Mouse (Mus musculus) cerebral cortex, adult 2 months (tissue): Measurements from ENCODE around the gene Pcp4l1.

Source experiments
- WGBS: fragments of 180-500 bp; shearing (Covaris S2); methylation state at CpG from one replicate; pipeline ENCODE4 v1.1.7; 2018; 5-methylcytosine and 5-hydroxymethylcytosine counted together

Gene Pcp4l1

DNA sequence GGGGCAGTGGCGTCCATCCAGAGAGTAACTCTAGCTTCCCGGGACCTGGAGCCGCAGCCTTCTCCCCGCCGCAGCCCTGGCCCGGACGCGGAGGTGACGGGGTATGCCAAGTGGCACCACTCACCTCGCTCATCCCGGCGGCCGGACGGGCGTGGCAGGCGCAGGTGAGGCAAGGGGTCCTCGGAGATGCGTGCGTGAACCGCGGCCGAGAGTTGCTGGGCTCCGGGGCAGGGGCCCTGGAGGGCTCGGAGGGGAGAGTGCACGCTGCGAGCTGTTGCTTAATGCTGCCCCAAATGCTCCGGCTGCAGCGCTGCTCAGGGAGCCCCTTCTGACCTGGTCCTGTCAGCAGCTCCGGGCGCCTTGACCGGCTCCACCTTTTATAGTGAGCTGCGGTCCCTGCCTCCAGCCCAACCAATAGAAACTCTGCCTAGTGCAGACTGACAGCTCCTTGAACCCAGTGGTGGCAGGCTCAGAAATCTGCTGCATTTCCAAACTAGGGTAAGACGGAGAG is at the start of gene Pcp4l1:
Gene Pcp4l1 (minus strand): TSS at position 382 of the 511 bp plus-strand sequence.
- WGBS, result under 1% methylated on average over 33 of the region's 33 CpGs

DNA sequence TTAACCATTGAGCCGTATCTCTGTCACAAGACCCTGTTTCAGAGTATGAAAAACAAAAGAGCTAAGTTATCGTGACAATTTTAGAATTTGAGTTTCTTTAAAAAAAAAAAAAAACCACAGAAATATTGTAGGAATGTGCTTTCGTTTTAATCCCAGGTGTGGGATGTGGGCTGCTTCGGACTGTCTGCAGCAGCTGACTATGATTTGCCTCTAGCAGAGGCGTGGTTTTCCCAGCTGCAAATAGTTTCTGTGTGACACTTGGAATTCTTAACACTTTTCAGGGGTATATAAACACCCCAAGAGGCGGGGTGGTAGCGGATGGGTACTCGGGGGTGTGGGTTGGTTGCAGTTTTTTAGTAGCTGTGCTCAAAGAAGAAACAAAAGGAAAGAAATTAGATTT is 49.3 kb upstream of the Pcp4l1 start:
- 63% methylated on average over 8 of the region's 8 CpGs for WGBS

DNA sequence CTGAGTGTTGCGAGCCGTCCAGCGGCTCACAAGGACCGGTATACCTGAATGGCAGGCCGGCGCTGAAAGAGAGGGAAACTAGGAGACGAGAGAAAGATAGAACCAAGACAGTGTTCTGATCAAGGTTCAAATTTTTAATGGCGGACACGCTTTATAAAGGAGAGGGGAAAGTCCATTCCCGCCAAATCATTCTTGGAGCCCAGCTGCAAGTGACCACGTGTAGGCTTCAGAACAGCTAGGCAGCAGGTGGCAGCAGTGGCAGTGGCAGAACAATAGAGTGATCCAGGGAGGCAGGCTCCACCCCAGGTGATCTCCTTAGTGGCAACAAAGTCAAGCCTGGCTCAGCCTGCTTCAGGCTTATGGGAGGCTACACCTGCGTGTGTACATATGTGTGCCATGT is 45.9 kb upstream of the Pcp4l1 start:
- 82% methylated on average over 12 of the region's 12 CpGs for WGBS

DNA sequence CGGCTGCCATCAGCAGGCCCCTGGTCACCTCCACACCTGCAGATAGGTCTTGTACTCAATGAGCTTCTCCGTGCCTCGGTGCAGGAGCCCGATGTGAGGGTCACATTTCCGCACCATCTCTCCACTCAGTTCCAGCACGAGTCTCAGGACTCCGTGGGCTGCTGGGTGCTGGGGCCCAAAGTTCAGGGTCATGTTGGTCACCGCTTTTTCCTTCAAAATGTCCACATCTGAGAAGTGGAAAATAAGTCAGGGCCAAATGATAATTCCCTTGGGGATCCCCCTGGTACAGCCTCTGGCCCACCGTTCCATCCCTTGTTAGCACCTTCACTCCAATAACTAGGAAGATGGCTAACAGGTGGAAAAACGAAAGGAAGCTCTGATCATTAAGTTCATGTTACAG is 44.8 kb upstream of the Pcp4l1 start:
- 90% methylated on average over 10 of the region's 10 CpGs for WGBS

DNA sequence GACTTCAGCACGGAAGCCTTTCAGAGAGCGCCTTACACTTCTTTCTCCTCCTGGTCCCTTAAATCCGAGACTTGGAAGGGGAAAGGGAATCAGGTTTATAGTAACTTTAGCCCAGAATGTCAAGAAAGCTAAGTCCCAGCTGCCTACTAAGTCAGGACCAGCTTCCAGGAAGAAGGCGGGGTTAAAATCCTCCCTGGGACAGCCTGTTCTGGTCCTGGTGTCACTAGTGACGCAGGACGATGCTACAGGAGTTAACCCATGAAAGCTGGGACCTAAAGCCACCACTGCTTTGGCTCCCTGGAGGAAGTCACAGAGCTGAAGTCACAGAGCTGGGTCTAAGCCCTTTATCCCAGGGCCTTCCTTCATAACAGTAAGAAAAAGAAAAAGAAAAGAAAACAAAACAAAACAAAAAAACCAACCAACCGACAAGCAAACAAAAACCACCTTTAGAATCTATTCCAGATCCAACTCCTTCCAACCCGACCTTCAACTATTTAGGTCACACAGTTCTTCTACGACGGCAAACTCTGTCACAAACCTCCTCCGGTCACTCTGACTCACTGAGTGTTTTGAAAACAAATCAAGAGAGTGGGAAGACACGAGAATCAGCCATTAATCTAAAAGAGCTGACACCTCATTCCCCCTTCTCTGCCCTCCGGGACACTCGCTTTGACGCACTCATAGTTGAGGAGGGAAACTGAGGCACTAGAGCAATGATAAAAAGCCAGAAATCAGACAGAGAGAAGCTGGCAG is 44.1 kb upstream of the Pcp4l1 start:
- 63% methylated on average over 15 of the region's 15 CpGs for WGBS

DNA sequence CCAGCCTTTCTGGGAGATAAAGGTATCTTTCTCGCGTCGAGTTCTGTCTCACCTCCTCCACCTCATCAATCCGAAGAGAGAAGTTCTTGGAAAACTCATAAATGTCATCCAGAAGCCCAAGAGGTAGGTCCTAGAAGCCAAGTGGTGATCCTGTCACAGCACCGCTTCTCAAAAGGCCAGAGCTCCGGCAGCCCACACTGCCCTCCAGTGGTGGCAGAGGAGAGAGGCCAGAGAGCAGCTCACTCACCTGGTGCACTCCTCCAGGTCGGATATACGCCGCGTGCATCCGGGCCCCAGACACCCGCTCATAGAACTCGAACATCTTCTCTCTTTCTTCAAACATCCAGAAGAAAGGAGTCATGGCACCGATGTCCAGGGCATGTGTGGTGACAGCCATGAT is 42.4 kb upstream of the Pcp4l1 start:
- 72% methylated on average over 14 of the region's 14 CpGs for WGBS

DNA sequence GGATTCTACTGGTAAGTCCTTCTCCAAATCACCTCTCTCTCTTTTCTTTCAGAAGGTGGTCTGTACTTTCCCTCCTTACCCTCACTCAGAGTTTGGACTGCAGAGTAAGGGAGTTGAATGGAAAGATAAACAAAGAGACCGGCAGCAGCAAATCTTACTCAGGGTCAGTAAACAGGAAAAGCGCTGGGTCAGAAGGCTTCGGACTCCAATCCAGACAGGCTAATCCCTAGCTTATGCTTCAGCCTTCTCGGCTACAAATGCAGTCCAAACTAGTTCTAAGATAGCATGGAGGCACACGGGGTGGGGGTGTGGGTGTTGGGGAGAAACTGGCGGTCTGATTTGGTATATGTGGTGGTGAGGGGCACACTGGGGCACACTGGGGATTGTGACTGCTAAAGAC is 41.4 kb upstream of the Pcp4l1 start:
- 86% methylated on average over 6 of the region's 6 CpGs for WGBS

DNA sequence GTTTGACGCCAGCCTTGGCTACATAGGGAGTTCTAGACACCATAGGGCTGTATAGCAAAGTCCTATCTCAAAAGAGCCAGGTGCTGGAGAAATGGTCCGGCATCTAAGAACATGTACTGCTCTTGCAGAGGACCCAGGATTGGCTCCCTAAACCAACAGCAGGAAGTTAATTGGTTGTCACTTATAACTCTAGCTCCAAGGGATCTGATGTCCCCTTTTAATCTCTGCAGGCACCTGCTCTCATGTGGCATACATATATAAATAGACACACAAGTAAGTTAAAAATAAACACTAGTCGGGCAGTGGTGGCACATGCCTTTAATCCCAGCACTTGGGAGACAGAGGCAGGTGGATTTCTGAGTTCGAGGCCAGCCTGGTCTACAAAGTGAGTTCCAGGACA is 39.7 kb upstream of the Pcp4l1 start:
- WGBS, result 64% methylated on average over 4 of the region's 4 CpGs

DNA sequence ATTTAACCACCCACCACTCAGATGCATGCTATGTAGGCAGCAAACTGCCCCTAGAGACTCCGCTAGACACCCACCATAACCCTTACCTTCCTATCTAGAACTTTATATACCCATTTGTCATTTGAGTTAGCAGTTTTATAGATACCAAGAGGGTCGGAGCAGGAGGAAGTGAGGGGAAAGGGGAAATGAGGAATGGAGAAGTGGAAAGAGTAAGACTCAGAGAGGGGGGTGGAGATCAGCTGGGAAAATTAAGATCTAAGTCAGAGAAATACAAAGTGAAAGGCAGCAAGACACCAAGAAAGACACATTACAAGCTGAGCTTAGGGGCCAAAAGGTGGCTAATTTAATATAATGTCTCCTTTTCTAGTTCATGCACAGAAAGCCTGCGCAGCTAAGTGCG is 38.5 kb upstream of the Pcp4l1 start:
- WGBS, result 91% methylated on average over 4 of the region's 4 CpGs

DNA sequence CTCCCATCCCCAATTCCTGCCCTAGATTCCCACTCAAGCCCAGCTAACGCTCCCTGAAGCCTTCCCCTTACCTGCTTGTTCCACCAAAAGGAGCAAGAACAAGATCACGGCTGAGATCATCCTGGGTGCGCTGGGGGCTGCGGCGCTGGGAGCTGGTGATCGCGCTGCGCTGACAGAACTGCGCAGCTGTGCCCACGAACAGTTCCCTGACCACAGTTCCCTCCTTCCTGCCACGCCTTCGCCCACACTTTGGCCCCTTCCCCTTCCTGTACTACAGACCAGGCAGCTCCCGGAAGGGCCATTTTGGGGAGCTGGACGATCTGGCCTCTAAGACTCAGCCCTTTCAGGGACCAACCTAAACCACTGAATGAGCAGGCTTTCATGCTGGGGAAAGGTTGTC is 38.1 kb upstream of the Pcp4l1 start, which contains the start of gene Fcer1g:
Gene Fcer1g (minus strand): TSS at position 240 of the 400 bp plus-strand sequence.
- WGBS, result 83% methylated on average over 14 of the region's 14 CpGs

DNA sequence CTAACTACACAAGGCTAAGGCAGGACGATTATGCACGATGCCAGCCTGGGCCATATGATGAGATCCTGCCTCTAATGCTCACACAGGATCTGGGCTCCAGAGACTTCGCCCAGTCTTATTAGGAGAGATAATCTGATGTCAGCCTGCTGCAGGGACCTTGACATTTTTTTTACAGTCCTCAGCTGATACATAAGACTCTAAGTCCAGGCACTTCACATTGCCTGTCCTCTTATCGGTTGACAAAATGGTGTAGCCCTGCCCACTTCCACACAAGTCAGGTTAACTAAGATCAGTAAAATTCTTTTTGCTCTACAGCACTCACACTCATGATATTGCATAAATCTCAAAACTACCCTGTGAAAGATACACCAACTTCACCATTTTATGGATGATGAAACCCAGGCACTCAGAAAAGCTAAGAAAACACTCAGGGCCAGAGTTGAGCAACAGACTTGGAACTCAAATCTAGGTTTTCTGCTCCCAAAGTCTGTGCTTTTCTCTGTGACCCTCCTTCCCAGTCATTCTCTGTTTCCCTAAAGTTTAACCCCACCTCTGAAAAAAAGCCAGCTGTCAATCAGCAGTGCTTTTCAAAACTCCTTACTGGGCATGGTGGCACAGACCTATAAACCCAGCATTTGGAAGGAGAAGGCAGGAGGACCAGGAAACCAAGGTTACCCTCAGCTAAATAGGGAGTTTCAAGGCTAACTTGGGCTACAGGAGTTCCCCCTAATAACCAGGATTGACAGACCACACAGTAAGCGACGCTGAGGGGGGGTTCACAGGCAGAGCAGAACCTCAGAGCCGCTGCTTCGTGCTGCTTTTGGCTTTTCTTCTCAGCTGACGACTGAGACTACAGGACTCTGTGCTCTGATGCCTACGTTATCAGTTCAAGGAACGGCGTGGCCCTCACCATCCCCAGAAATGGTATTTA is 37.0 kb upstream of the Pcp4l1 start:
- 78% methylated on average over 12 of the region's 12 CpGs for WGBS

DNA sequence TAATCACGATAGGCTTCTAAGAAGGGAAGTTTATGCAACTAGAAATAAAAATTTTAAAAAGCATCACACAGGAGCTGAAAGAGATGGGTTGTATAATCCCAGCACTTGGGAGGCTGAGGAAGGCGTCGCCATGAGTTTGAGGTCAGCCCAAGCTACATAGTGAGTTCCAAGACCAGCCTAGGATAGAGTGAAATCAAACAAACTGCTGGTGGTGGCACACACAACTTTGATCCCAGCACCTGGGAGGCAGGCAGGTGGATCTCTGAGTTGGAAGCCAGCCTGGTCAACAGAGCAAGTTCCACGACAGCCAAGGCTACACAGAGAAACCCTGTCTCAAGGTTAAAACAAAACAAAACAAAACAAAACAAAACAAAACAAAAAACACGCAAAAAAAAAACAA is 36.3 kb upstream of the Pcp4l1 start:
- 78% methylated on average over 5 of the region's 5 CpGs for WGBS

DNA sequence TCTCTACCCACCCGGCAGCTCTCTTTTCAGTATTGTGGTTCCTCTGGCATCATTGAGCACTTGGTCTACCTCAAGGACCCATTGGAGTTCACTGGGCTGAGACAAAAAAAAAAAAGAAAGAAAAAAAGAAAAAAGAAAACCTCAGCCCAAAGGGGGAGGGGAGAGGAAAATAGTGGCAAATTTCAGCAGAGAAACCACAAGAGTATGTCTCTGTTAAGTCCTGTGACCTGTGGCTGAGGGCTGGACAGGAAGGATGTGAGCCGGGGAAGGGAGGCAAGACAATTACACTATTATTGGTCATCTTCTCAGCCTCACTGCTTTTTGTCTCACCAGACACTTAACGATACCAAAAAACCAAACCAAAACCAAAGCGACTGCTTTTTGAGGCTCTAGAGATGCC is 35.8 kb upstream of the Pcp4l1 start:
- 67% methylated on average over 4 of the region's 4 CpGs for WGBS

DNA sequence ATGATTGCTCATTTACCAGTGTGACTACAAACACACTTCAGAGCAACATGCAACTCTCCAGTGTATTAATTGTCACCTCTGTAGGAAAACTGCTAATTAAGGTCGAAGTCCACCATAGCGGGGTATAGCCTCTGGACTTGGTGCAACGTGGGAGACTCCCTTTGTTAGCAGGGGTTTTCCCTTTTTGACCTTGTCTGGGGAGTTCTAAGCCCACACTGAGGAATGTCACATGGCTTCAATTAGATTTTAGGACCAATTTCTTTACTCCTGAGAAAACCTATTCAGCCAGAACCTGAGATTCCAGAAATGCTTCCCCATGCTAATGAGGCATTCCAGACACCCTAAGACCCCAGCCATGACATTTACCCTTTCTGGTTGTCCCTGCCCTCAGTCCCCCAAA is 34.1 kb upstream of the Pcp4l1 start:
- WGBS, result 63% methylated on average over 3 of the region's 3 CpGs

DNA sequence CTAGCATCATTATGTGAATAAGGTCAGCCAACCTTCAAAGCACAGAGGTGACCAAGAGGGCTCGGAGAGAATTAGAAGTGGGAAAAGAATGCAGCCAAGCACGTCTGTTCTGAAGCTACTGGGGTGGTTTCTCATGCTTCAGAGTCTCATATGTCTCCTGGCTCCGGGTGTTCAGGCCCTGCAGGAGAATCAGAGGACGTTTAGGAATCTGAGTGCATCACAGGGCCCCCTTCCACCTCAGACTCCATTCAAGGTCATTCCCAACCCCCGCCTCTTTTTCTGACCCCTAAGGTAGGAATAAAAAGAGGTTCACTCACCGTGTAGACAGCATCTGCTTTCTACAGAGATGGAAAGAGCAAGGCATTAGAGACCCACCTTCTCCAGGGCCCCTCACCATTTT is 33.7 kb upstream of the Pcp4l1 start:
- 75% methylated on average over 6 of the region's 6 CpGs for WGBS

DNA sequence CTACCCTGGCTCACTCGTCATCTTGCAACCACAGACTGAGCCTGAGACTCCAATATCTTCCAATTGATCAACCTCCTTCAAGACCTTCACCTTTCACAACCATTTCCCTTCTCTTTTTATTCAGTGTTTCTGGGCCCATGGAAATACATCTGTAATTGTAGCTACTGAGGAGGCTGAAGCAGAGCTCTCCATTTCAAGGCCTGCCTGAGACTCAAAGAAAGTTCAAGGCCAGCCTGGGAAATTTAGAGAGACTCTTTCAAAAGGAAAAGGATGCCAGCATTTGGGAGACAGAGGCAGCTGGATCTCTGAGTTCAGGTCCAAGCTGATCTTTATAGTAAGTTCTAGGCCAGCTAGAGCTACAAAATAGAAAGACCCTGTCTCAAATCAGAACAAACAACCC is 31.8 kb upstream of the Pcp4l1 start:
- WGBS, result 93% methylated on average over 1 of the region's 1 CpGs

DNA sequence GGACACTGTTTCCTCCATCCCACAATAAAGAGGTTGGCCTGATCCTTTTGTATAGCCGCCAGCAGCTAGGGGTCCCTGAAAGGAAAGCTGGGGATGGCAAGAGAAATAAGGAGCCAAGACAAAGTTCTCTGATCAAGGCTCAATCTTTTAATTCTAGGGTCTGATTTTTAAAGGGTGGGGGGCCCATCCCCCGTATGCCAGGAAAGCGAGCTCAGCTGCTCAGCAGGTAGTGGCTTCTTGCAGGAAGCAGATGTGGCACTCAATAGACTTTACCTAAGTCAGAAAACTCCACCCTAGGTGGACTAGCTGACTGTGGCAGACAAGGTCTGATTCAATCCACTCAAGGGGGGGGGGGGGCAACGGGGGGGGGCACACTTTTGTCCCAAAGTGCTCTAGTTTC is 30.7 kb upstream of the Pcp4l1 start:
- WGBS, result 51% methylated on average over 4 of the region's 4 CpGs

DNA sequence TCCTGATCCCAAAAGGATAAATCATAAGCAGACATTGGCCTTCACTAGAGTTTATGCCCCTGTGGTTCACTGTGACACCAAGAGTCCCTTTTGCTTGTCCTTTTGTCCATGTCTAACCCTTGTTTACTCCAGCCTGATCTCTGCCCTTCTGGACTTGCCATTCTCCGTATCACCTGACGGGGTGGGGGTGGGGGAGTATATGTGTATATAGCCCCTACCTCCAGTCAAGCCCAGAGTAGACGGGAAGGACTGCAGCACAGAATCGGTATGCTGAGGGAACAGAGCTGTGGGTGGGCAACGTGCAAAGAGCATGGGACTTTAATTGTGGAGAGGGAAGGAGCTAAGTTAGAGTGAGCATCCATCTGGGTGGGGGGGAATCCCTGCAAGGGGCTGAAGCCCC is 28.8 kb upstream of the Pcp4l1 start, which contains the start of gene Apoa2:
Gene Apoa2 (plus strand): TSS at position 198 of the 400 bp plus-strand sequence.
- WGBS, result 86% methylated on average over 5 of the region's 5 CpGs

DNA sequence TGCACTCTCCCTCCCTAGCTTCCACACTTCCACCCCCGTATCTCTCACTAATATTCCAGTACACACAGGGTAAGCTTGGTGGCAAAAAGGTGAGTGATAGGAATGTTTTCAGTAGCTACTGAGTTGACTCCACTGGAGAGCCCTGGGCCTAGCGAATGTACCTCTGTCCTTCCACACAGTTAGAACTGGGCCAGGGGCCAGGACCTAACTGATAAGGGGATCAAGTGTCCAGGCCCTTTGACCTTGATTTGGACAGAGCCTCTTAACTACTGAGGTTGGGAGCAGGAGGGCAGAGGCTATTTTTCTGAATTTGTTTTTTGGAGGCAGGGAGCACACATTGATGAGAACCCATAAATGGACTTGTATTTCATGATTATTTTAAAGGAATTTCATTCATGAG is 27.7 kb upstream of the Pcp4l1 start:
- WGBS, result 94% methylated on average over 2 of the region's 2 CpGs

DNA sequence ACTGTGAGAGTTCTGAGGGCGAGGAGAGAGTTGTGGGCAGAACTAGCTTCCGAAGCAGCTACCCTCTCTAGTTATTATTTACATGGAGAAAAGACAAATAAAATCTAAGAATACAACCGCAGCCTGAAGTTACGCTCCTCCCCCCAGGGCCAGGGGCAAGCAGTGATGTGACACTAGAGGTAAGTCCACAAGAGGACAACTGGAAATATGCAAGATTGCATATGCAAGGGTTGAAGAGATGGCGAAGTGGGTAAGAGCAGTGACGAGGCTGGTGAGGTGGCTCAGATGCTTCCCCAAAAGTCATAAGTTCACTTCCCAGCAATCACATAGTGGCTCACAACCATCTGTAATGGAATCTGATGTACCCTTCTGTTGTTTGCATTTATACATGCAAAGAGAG is 27.1 kb upstream of the Pcp4l1 start:
- WGBS, result 72% methylated on average over 6 of the region's 6 CpGs

DNA sequence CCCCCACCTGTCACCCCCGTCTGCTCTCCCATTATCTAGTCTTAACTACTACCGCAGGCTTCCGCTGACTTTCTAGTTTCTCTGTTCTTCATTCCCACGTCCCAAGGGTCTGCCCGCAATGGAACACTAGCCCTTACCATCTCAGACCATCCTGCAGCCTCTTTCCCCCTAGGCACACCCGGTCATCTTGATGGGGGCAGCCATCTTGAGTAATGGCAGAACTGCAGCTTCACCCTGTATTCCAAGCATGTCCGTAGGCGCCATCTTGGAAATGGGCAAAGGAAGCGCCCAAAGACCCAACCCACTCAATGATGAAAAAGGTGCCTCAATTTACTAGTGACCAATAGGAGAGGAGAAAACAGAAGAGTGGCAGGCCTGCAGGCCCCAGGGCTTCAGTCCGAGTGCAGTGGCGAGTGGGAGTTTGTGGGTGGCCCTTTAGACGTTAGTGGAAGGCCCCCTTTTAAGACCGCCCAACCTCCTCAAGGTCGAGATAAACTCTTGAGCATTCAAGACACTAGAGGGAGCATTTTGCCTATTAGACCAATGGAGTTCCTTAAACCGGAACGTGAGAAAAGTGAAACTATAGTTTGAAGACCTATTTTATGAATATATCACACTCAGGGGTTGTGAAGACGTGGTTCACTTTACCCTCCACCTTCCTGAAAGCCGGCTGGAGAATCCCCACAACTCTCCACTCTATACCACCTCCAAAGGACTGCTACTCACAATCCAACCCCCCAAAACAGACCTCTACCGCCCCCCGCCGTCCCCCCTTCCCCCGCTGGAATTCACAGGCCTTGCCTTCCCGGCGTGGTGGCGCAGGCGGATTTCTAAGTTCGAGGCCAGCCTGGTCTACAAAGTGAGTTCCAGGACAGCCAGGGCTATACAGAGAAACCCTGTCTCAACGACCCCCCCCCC is 26.4 kb upstream of the Pcp4l1 start, which contains the start of gene Tomm40l:
Gene Tomm40l (minus strand): TSS at position 277 of the 918 bp plus-strand sequence.
- 1% methylated on average over 28 of the region's 28 CpGs for WGBS
